Mouse (Mus musculus) intestine, embryonic 14.5 days (tissue): ENCODE data around the gene Setd4. TPM values are rescaled to one million over a fixed set of nuclear protein-coding genes. Genes with fewer than 3 reads are reported as not detected.

ENCODE experiments used
- ATAC-seq: fragments of 200-750 bp; cut with Nextera tagmentation; replicated peaks from 2 replicates; pipeline ENCODE4 v1.8.0; 2017; ENCODE audit warnings: low read depth, moderate number of reproducible peaks, moderate TSS enrichment, moderate library complexity; ENCODE audit not compliant: low FRiP score, low TSS enrichment
- DNase-seq: peaks from one replicate; pipeline ENCODE4 v3.0.0-alpha.2; 2018; ENCODE audit warnings: low spot score
- H3K27ac ChIP-seq: fragments of 300-500 bp; sonication (generic); 2 replicates; pipeline ENCODE4 v1.5.1; 2014; ENCODE audit warnings: low read depth, mild to moderate bottlenecking, control low read depth
- H3K27me3 ChIP-seq: fragments of 300-500 bp; sonication (generic); replicated peaks from 2 replicates; pipeline ENCODE4 v1.6.1; 2014; ENCODE audit warnings: low read length, control low read depth; ENCODE audit not compliant: control insufficient read depth, insufficient read depth
- H3K36me3 ChIP-seq: fragments of 300-500 bp; sonication (generic); 2 replicates; pipeline ENCODE4 v1.6.1; 2014; ENCODE audit warnings: low read length, control low read depth; ENCODE audit not compliant: control insufficient read depth, insufficient read depth
- H3K4me1 ChIP-seq: fragments of 300-500 bp; sonication (generic); replicated peaks from 2 replicates; pipeline ENCODE4 v1.6.1; 2014; ENCODE audit warnings: low read length, control low read depth, mixed read lengths; ENCODE audit not compliant: control insufficient read depth, insufficient read depth
- H3K4me2 ChIP-seq: fragments of 300-500 bp; sonication (generic); 2 replicates; pipeline ENCODE4 v1.6.1; 2014; ENCODE audit warnings: low read length
- H3K4me3 ChIP-seq: fragments of 300-500 bp; sonication (generic); 2 replicates; pipeline ENCODE4 v1.5.1; 2014; ENCODE audit warnings: low read depth, low read length, control low read depth, mixed read lengths
- H3K9ac ChIP-seq: fragments of 300-500 bp; sonication (generic); 2 replicates; pipeline ENCODE4 v1.6.1; 2014; ENCODE audit warnings: mild to moderate bottlenecking, low read length
- H3K9me3 ChIP-seq: fragments of 300-500 bp; sonication (generic); 2 replicates; pipeline ENCODE4 v1.6.1; 2016; ENCODE audit warnings: low read length, control low read depth; ENCODE audit not compliant: control insufficient read depth
- WGBS: fragments of 180-500 bp; shearing (Covaris S2); extraction: QIAGEN DNeasy Blood & Tissue Kit; methylation state at CpG from one replicate; pipeline ENCODE4 v1.1.7; 2014; 5-methylcytosine and 5-hydroxymethylcytosine counted together
- polyA plus RNA-seq: library from polyadenylated mRNA; unstranded; fragments of >200 nt; fragmentation: Nextera tagmentation; extraction: Ambion mirVana; gene quantifications from 2 replicates; pipeline ENCODE4 v1.2.1, GENCODE M21; 2014

Setd4 gene
- polyA plus RNA-seq, 1 experiment from 2014 or later: 13.4 TPM

DNA sequence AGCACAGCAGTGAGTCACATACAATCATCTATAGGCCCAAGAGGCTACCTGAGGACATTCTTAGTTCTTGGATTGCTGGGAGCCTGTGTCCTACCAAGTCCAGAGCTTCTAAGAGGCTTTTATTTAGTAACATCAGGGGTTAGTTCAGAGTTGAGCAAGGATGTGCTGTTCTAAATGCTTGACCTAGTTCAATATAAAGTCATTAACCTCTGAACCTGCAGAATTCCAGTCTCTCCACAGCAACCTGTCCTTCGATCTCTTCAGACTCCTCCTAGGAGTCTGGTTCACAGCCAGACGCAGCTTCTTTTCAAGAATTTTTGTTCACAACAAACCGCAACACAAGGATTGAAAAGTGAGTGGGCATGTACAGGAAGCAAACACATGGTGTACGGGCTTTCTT lies 7.1 kb upstream of the Setd4 start:
- Histone ChIP-seq H3K36me3 (peaks cover 19% of the 10 kb centered on the region), H3K27me3 (no peaks in the 10 kb centered on the region), H3K9me3 (no peaks in the 10 kb centered on the region), H3K9ac (no peak overlapping the region), H3K4me2 (no peak overlapping the region), H3K27ac (no peak overlapping the region), H3K4me3 (no peak overlapping the region), H3K4me1 (peaks cover 9% of the 10 kb centered on the region; the same call in 1 of the 2 replicates)
- WGBS: 95% methylated on average over 4 of the region's 4 CpGs
- DNase-seq: no peak
- ATAC-seq: no peak

DNA sequence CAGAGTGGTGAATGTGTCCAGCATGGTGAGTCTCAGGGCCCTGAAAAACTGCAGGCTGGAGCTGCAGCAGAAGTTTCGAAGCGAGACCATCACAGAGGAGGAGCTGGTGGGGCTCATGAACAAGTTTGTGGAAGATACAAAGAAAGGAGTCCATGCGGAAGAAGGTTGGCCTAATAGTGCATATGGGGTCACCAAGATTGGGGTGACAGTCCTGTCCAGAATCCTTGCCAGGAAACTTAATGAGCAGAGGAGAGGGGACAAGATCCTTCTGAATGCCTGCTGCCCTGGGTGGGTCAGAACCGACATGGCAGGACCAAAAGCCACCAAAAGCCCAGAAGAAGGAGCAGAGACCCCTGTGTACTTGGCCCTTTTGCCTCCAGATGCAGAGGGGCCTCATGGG lies 5.9 kb upstream of the Setd4 start:
- Histone ChIP-seq H3K4me2 (no peak overlapping the region), H3K36me3 (peaks cover 19% of the 10 kb centered on the region), H3K9ac (no peak overlapping the region), H3K27ac (no peak overlapping the region), H3K4me3 (no peak overlapping the region), H3K4me1 (peaks cover 11% of the 10 kb centered on the region), H3K9me3 (no peaks in the 10 kb centered on the region), H3K27me3 (no peaks in the 10 kb centered on the region)
- no peak for ATAC-seq
- no peak for DNase-seq
- WGBS: 91% methylated on average over 4 of the region's 4 CpGs

- no peak overlapping the region for H3K27ac ChIP-seq
- WGBS: 53% methylated on average over 8 of the region's 8 CpGs
- no peaks in the 10 kb centered on the region for H3K27me3 ChIP-seq
- ATAC-seq (no peak), DNase-seq (no peak)
- peaks cover 19% of the 10 kb centered on the region for H3K36me3 ChIP-seq
- peak overlapping the region; percentile 65 for H3K4me3 ChIP-seq
- no peaks in the 10 kb centered on the region for H3K9me3 ChIP-seq
- H3K9ac ChIP-seq: no peak overlapping the region
- H3K4me2 ChIP-seq: peak overlapping the region; percentile 88
- peaks cover 18% of the 10 kb centered on the region for H3K4me1 ChIP-seq
Observed at GRCm38 (mm10) chr16:93608731-93609130, 4.9 kb upstream of the Setd4 start.

- peak overlapping the region; percentile 88 for H3K4me2 ChIP-seq
- ATAC-seq (peak; percentile 42), DNase-seq (peak; percentile 90)
- peak overlapping the region; percentile 65 for H3K4me3 ChIP-seq
- H3K36me3 ChIP-seq: peaks cover 19% of the 10 kb centered on the region
- no peaks in the 10 kb centered on the region for H3K27me3 ChIP-seq
- H3K27ac ChIP-seq: peak overlapping the region; percentile 71; the same call in 1 of the 2 replicates
- H3K9ac ChIP-seq: peak overlapping the region; percentile 71
- peaks cover 18% of the 10 kb centered on the region for H3K4me1 ChIP-seq
- under 1% methylated on average over 32 of the region's 32 CpGs for WGBS
- H3K9me3 ChIP-seq: no peaks in the 10 kb centered on the region
Observed at GRCm38 (mm10) chr16:93607669-93608101, 3.8 kb upstream of the Setd4 start.

DNA sequence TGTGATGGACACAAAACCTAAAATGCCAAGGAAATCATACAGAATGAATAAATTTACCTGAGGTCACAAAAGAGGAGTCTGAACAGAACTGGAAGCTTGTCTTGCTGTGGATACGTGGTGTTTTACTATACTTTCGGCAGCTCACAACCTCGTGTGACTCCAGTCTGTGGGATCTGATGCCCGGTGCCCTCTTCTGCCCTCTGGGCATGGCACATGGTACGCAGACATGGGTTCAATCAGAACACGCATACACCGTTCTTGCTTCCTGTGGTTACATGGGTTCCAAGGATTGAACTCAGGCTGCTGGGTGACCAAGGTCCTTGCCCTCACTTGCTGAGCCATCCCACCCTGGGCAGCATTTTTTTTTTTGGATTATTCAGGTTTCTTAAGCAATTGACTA lies 2.3 kb upstream of the Setd4 start:
- no peak overlapping the region for H3K4me3 ChIP-seq
- no peak for ATAC-seq

DNA sequence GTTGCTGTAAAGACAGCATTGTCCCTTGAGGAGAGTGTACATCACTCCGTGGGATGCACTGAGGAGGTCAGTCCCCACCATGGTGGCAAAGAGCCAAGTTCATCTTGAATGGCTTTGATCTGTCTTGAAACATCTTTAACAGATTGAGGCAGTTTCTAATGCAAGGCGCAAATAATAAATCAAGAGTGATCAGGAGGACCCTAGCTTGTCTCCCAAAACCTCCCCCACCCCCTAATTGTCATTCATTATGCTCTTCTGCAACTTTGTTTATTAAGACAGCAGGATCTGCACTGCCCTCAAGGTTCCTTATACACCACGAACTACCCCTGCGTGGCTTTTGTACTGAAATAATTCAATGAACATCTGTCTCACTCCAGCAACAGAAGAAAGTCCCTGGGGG lies 1.7 kb upstream of the Setd4 start, which contains the start of gene Cbr1:
Gene Cbr1, plus strand, starts transcription at position 301 of the 400 bp plus-strand sequence.
- Histone ChIP-seq H3K4me3 (peak within 1 kb of the TSS; percentile 66), H3K27ac (no peak within 1 kb of the TSS), H3K4me2 (peak within 1 kb of the TSS; percentile 95), H3K9ac (no peak within 1 kb of the TSS), H3K4me1 (peaks cover 18% of the 10 kb centered on the region), H3K36me3 (0 out of 2 replicates have a peak, but pooled peaks cover under 1% of the 10 kb centered on the region), H3K9me3 (no peaks in the 10 kb centered on the region), H3K27me3 (no peaks in the 10 kb centered on the region)
- no peak for DNase-seq
- WGBS: 65% methylated on average over 4 of the region's 4 CpGs
- no peak for ATAC-seq

More for the DNA sequence above, 2.3 kb upstream of the Setd4 start:
- no peaks in the 10 kb centered on the region for H3K27me3 ChIP-seq
- WGBS: 88% methylated on average over 7 of the region's 7 CpGs
- H3K9ac ChIP-seq: no peak overlapping the region
- H3K36me3 ChIP-seq: peaks cover 7% of the 10 kb centered on the region
- no peak for DNase-seq
- peaks cover 18% of the 10 kb centered on the region for H3K4me1 ChIP-seq
- no peaks in the 10 kb centered on the region for H3K9me3 ChIP-seq
- no peak overlapping the region for H3K27ac ChIP-seq
- no peak overlapping the region for H3K4me2 ChIP-seq

- Histone ChIP-seq H3K4me2 (peak overlapping the region; percentile 95), H3K9ac (peak overlapping the region; percentile 73), H3K4me1 (peaks cover 18% of the 10 kb centered on the region), H3K4me3 (peak overlapping the region; percentile 66), H3K27me3 (no peaks in the 10 kb centered on the region), H3K36me3 (no peaks in the 10 kb centered on the region), H3K27ac (peak overlapping the region; percentile 92), H3K9me3 (no peaks in the 10 kb centered on the region)
- DNase-seq (peak; percentile 71), ATAC-seq (no peak)
- 6% methylated on average over 16 of the region's 16 CpGs for WGBS
Observed at GRCm38 (mm10) chr16:93604481-93604969, 662 bp upstream of the Setd4 start.

DNA sequence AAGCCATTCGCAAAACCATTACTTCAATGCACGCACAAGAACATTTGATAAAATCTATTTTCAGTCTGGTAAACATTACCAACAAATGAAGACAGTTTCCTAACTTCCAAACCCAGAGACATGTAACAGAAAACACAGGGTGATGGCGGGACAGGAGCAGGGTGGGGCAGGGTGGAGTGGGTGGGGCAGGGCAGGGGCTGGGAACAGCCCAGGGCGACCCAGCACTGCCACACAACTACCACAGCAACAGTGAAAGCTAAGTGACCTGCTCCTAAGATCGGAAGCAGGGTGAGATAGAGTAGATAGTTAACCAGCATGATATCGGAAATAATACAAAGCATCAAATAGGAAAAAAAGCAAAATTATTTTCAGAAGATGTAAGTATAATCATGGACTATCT lies 4.4 kb downstream of the Setd4 start:
- ATAC-seq (no peak), DNase-seq (no peak)
- 87% methylated on average over 6 of the region's 6 CpGs for WGBS
- Histone ChIP-seq H3K36me3 (peaks cover 21% of the 10 kb centered on the region; the same call in 1 of the 2 replicates), H3K4me1 (peaks cover 4% of the 10 kb centered on the region), H3K27me3 (no peaks in the 10 kb centered on the region), H3K9me3 (no peaks in the 10 kb centered on the region), H3K27ac (no peak overlapping the region), H3K4me3 (no peak overlapping the region), H3K4me2 (no peak overlapping the region), H3K9ac (no peak overlapping the region)

GRCm38 (mm10) chr16:93597551-93597950 lies 6.3 kb downstream of the Setd4 start:
- H3K4me1 ChIP-seq: no peaks in the 10 kb centered on the region
- WGBS: 90% methylated on average over 9 of the region's 9 CpGs
- H3K27ac ChIP-seq: no peak overlapping the region
- no peak overlapping the region for H3K9ac ChIP-seq
- H3K4me2 ChIP-seq: no peak overlapping the region
- DNase-seq (no peak), ATAC-seq (no peak)
- peaks cover 27% of the 10 kb centered on the region; the same call in 1 of the 2 replicates for H3K36me3 ChIP-seq
- H3K27me3 ChIP-seq: no peaks in the 10 kb centered on the region
- H3K9me3 ChIP-seq: no peaks in the 10 kb centered on the region
- no peak overlapping the region for H3K4me3 ChIP-seq
